Mouse (Mus musculus): ENCODE results near the gene Asphd1.

GRCm38 (mm10) chr7:126926299-126926698 lies 23.1 kb downstream of the Asphd1 start:
- no peak for TF ChIP-seq CTCF (IDR thresholded peaks at IDR 0.05; ENCODE audit: extremely low read depth, insufficient read depth, low read length)
- no peak for TF ChIP-seq POLR2A (IDR thresholded peaks at IDR 0.05; ENCODE audit: extremely low read depth, insufficient read depth, low read length)
